Mouse (Mus musculus) thymus, adult 2 months (tissue): ENCODE results near the gene Tspo2. TPM values are rescaled to one million over a fixed set of nuclear protein-coding genes. Genes with fewer than 3 reads are reported as not detected.
A peak's percentile ranks its signal among the peaks of the same experiment; 100 is the strongest.
"Not testable (repeated sequence)": the region's sequence is repeated elsewhere in the genome, so short reads cannot be mapped to it uniquely, and the experiment has no call there.

Experiments
- DNase-seq: peaks from one replicate; pipeline ENCODE4 v3.0.0; 2021
- H3K27ac ChIP-seq: fragments of 200-500 bp; 2 replicates; pipeline ENCODE4 v1.5.1; 2012; ENCODE audit warnings: low read length, control low read depth; ENCODE audit not compliant: control insufficient read depth, insufficient read depth
- H3K27me3 ChIP-seq: fragments of 200-500 bp; 2 replicates; pipeline ENCODE4 v1.6.1; 2012; ENCODE audit warnings: mild to moderate bottlenecking, low read length, moderate library complexity, mixed read lengths; ENCODE audit not compliant: control insufficient read depth, insufficient read depth
- H3K36me3 ChIP-seq: fragments of 200-500 bp; 2 replicates; pipeline ENCODE4 v1.6.1; 2012; ENCODE audit warnings: mild to moderate bottlenecking, low read length, moderate library complexity; ENCODE audit not compliant: control insufficient read depth, insufficient read depth
- H3K4me1 ChIP-seq: fragments of 200-500 bp; replicated peaks from 2 replicates; pipeline ENCODE4 v1.6.1; 2012; ENCODE audit warnings: low read length; ENCODE audit not compliant: control insufficient read depth, insufficient read depth
- H3K4me3 ChIP-seq: fragments of 200-500 bp; 2 replicates; pipeline ENCODE4 v1.5.1; 2012; ENCODE audit warnings: mild to moderate bottlenecking, low read length, control low read depth, moderate library complexity; ENCODE audit not compliant: control insufficient read depth, insufficient read depth
- CTCF ChIP-seq: fragments of 200-500 bp; IDR thresholded peaks from 2 replicates; pipeline ENCODE4 v1.5.1; 2012; ENCODE audit warnings: mild to moderate bottlenecking, control low read depth, low read length, moderate library complexity, borderline replicate concordance; ENCODE audit not compliant: control insufficient read depth, poor library complexity, insufficient read depth; ENCODE audit errors: extremely low read depth
- POLR2A ChIP-seq: fragments of 200-500 bp; IDR thresholded peaks from 2 replicates; pipeline ENCODE4 v1.6.1; 2012; ENCODE audit warnings: mild to moderate bottlenecking, low read length, control low read depth, moderate library complexity; ENCODE audit not compliant: control insufficient read depth, poor library complexity, insufficient read depth; ENCODE audit errors: extremely low read depth
- WGBS: fragments of 180-500 bp; shearing (Covaris S2); methylation state at CpG from one replicate; pipeline ENCODE4 v1.1.7; 2018; 5-methylcytosine and 5-hydroxymethylcytosine counted together
- polyA plus RNA-seq: library from polyadenylated mRNA; depleted of rRNA; stranded (reverse); fragments of >200 nt; gene quantifications from 2 replicates; pipeline ENCODE4 v1.2.3, GENCODE M21; 2012

Tspo2 gene
- polyA plus RNA-seq, 1 experiment = 0.22 TPM

GRCm38 (mm10) chr17:48484191-48484590 lies 32.9 kb upstream of the Tspo2 start:
- WGBS = 97% methylated on average over 5 of the region's 5 CpGs
- TF ChIP-seq POLR2A (no peak), CTCF (no peak)
- H3K27me3 ChIP-seq = no peaks in the 10 kb centered on the region

GRCm38 (mm10) chr17:48483764-48484163 lies 32.4 kb upstream of the Tspo2 start:
- Histone ChIP-seq H3K4me3 (no peak overlapping the region), H3K27me3 (no peaks in the 10 kb centered on the region)

More at GRCm38 (mm10) chr17:48484191-48484590, 32.9 kb upstream of the Tspo2 start:
- no peak overlapping the region for H3K27ac ChIP-seq
- no peaks in the 10 kb centered on the region for H3K4me1 ChIP-seq
- no peak for DNase-seq
- H3K4me3 ChIP-seq = no peak overlapping the region
- no peaks in the 10 kb centered on the region for H3K36me3 ChIP-seq

DNA sequence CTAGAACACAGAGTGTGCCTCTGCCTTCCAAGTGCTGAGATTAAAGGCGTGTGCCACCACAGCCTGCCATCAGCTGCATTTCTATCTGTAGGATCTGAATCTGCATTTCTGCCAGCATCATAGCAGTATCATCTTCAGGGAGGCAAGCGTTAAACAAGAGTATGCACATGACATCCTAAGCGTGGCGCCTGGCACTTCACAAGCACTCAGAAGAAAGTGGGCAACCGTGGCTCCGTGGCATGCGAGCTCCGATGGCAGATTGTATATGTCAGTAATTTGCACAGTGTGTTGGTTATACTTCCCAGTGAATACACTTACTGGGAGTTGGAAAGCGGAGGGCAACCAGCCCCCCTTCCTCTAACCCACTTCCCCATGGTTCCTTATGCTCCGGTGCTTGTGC lies 28.6 kb upstream of the Tspo2 start:
- H3K4me3 ChIP-seq = no peak overlapping the region
- no peaks in the 10 kb centered on the region for H3K36me3 ChIP-seq
- no peak overlapping the region for H3K27ac ChIP-seq
- H3K4me1 ChIP-seq = no peaks in the 10 kb centered on the region
- TF ChIP-seq POLR2A (no peak), CTCF (no peak)
- no peaks in the 10 kb centered on the region for H3K27me3 ChIP-seq
- DNase-seq = no peak
- WGBS = 92% methylated on average over 10 of the region's 10 CpGs

More at GRCm38 (mm10) chr17:48483764-48484163, 32.4 kb upstream of the Tspo2 start:
- H3K4me1 ChIP-seq = no peaks in the 10 kb centered on the region
- 87% methylated on average over 5 of the region's 5 CpGs for WGBS
- H3K36me3 ChIP-seq = no peaks in the 10 kb centered on the region
- TF ChIP-seq CTCF = no peak
- TF ChIP-seq POLR2A = no peak
- H3K27ac ChIP-seq = no peak overlapping the region
- no peak for DNase-seq

DNA sequence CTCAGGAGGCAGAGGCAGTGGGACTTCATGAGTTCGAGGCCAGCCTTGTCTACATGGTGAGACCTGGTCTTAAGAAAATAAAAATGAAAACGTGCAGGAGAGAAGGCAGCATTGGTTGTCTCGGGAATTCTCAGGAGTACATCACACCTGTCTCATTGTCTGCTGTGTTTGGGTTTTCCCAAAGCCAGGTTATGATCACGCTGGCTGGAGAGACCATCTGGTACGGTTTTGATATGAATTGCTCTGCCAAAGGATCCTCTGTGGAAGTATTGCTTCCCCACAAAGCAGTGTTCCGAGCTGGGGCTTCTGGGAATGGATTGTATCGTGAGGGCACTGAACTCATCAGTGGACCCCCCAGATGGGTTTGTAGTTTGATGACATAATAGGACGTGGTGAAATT lies 24.1 kb upstream of the Tspo2 start:
- no peak for TF ChIP-seq CTCF
- TF ChIP-seq POLR2A = no peak
- no peak overlapping the region for H3K27ac ChIP-seq
- no peak overlapping the region for H3K4me3 ChIP-seq
- H3K27me3 ChIP-seq = no peaks in the 10 kb centered on the region
- 93% methylated on average over 8 of the region's 8 CpGs for WGBS
- no peaks in the 10 kb centered on the region for H3K4me1 ChIP-seq
- H3K36me3 ChIP-seq = no peaks in the 10 kb centered on the region
- DNase-seq = no peak

- 95% methylated on average over 6 of the region's 6 CpGs for WGBS
- not testable (repeated sequence) for H3K36me3 ChIP-seq, H3K27ac ChIP-seq, H3K4me3 ChIP-seq, H3K27me3 ChIP-seq, DNase-seq, H3K4me1 ChIP-seq
Measured at GRCm38 (mm10) chr17:48474282-48474681, 23.0 kb upstream of the Tspo2 start.

DNA sequence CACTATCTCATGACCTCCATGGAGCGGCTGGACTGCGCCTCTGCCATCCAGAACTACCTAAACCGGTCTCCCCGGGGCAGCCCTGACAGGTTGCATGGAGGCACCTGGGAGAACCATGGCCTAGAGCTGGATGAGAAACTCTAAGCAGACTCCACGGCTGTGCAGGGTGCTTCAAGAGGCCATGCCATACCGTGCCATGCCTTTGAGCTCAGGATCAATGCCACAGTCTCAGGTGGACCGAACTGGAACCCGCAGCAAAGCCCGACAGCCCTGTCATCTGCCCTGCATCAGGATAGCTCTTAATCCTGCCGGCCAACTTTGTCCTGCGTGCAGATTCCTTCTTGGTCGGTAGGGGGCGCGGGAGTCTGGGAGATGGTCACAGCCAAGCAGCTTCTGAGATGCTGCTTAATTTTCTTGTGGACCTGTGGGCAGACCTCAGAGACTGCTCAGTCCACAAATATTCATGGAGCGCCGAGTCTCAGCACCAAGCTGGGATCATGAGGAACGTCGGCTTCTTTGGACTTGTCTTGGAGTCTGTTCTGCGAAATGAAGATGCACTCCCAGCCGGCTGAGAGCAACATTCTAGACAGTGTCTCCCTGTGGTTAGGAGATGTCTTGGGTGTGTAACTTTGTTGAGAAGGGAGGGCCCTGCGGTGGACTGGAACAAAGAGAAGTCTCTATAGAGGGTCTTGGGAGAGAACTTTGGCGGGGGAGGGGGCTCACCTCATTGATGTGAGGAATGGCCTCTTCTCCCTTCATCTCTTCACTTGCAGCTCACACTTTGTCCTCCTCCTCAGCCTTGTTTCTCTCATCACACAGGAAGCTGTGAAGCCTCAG lies 16.3 kb upstream of the Tspo2 start:
- Histone ChIP-seq H3K36me3 (no peaks in the 10 kb centered on the region), H3K27me3 (no peaks in the 10 kb centered on the region), H3K27ac (no peak overlapping the region), H3K4me3 (0 out of 2 replicates have a peak overlapping the region, but pooled peaks have one; percentile 5), H3K4me1 (peaks cover 23% of the 10 kb centered on the region)
- peak; percentile 91 for TF ChIP-seq CTCF
- no peak for TF ChIP-seq POLR2A
- peak; percentile 85 for DNase-seq
- 26% methylated on average over 22 of the region's 22 CpGs for WGBS
